Comparison of ENCODE assay signal across 10 mouse cellular contexts in genomic region chr11:32039656-32040055, GRCm38 (mm10). TPM values are rescaled to one million over a fixed set of nuclear protein-coding genes. Genes with fewer than 3 reads are reported as not detected.
A peak's percentile ranks its signal among the peaks of the same experiment; 100 is the strongest.
DNase-seq lines count a peak whose midpoint lies in the region; ATAC-seq and TF ChIP-seq lines count a peak whose summit lies in the region.
"Had no signal": no experiment of that assay in that cellular context is flagged by ENCODE, and none has a peak within 500 bp of the region (broad histone marks: within the 10 kb centered on the region; RNA-seq: fewer than 3 reads in every experiment).

No protein-coding gene starts in this region.

- TF ChIP-seq CTCF in CH12.LX (conservative IDR thresholded peaks at IDR 0.05 in 1 of 2, IDR thresholded peaks at IDR 0.05 in 1 of 2; ENCODE audit: low read depth in 2 of 2, low read length in 2 of 2), result no peak
- no peak for TF ChIP-seq CTCF in lung, adult 2 months (IDR thresholded peaks at IDR 0.05; ENCODE audit: insufficient read depth, low read length)

- 0 out of 2 replicates have a peak overlapping the region, but pooled peaks have one; percentile 16 for H3K27ac ChIP-seq in forebrain, embryonic 12.5 days
- H3K27ac ChIP-seq in forebrain, embryonic 10.5 days, result no peak overlapping the region
- no peak overlapping the region for H3K27ac ChIP-seq in CH12.LX (ENCODE audit: insufficient read depth, low read depth)
- peak overlapping the region; percentile 72 for H3K27ac ChIP-seq in neural tube, embryonic 15.5 days (replicated peaks)

- dilution Hi-C loops in CH12.LX (cut with MboI; ENCODE audit: extremely low pct_ligation_motif_present, extremely low pct_unique_long_range_greater_than_20kb, low sequenced_read_pairs), result no loop called here

- DNase-seq in forebrain, embryonic 10.5 days (ENCODE audit: extremely low spot score, low spot score), result no peak
- peak; percentile 61 for DNase-seq in CH12.LX (ENCODE audit: extremely low read depth)
- DNase-seq in induced T-regulatory cell, adult 2 months (ENCODE audit: low read depth), result peak; percentile 78
- DNase-seq in urinary bladder, postnatal 4 days (ENCODE audit: low spot score in 2 of 2), result no peak
- no peak for DNase-seq in cerebellum, adult 11-12 months
- no peak for DNase-seq in lung, adult 2 months
- DNase-seq: kidney, adult 18-20 months; liver, postnatal 0 days had no signal

- H3K27me3 ChIP-seq in forebrain, embryonic 12.5 days, result no peaks in the 10 kb centered on the region
- no peaks in the 10 kb centered on the region for H3K27me3 ChIP-seq in forebrain, embryonic 10.5 days (ENCODE audit: poor library complexity, severe bottlenecking)
- H3K27me3 ChIP-seq in CH12.LX (replicated peaks), result no peaks in the 10 kb centered on the region
- H3K27me3 ChIP-seq in neural tube, embryonic 15.5 days (replicated peaks), result no peaks in the 10 kb centered on the region

- peaks cover 5% of the 10 kb centered on the region; the same call in 1 of the 2 replicates for H3K36me3 ChIP-seq in forebrain, embryonic 12.5 days (replicated peaks)
- no peaks in the 10 kb centered on the region for H3K36me3 ChIP-seq in forebrain, embryonic 10.5 days (replicated peaks)
- H3K36me3 ChIP-seq in CH12.LX (replicated peaks in 1 of 2; ENCODE audit: control insufficient read depth in 1 of 2, insufficient read depth in 1 of 2, low read length in 1 of 2), result no peaks in the 10 kb centered on the region
- H3K36me3 ChIP-seq in neural tube, embryonic 15.5 days, result 0 out of 2 replicates have a peak, but pooled peaks cover 2% of the 10 kb centered on the region

- no peaks in the 10 kb centered on the region for H3K79me2 ChIP-seq in CH12.LX (replicated peaks; ENCODE audit: control insufficient read depth, extremely low read depth, insufficient read depth, poor library complexity, severe bottlenecking)

- no peaks in the 10 kb centered on the region for H3K9me3 ChIP-seq in forebrain, embryonic 12.5 days
- no peaks in the 10 kb centered on the region for H3K9me3 ChIP-seq in forebrain, embryonic 10.5 days
- H3K9me3 ChIP-seq in CH12.LX (replicated peaks; ENCODE audit: low read length), result no peaks in the 10 kb centered on the region
- H3K9me3 ChIP-seq in neural tube, embryonic 15.5 days (replicated peaks), result no peaks in the 10 kb centered on the region

- TF ChIP-seq EP300 in CH12.LX (IDR thresholded peaks at IDR 0.05; ENCODE audit: low read length), result no peak

- no peak for ATAC-seq in forebrain, embryonic 12.5 days (ENCODE audit: low FRiP score)
- ATAC-seq in neural tube, embryonic 15.5 days (ENCODE audit: low FRiP score), result peak; percentile 1; the same call in 1 of the 2 replicates
- ATAC-seq: liver, postnatal 0 days had no signal

- no peak for TF ChIP-seq RAD21 in CH12.LX (IDR thresholded peaks at IDR 0.05; ENCODE audit: low read depth, low read length)

- WGBS in forebrain, embryonic 12.5 days, result 74% methylated on average over 4 of the region's 4 CpGs
- 80% methylated on average over 4 of the region's 4 CpGs for WGBS in forebrain, embryonic 10.5 days
- 53% methylated on average over 4 of the region's 4 CpGs for WGBS in neural tube, embryonic 15.5 days
- WGBS in lung, adult 2 months, result 47% methylated on average over 4 of the region's 4 CpGs

- H3K9ac ChIP-seq in forebrain, embryonic 12.5 days, result no peak overlapping the region
- no peak overlapping the region for H3K9ac ChIP-seq in CH12.LX (ENCODE audit: insufficient read depth, low read depth)
- no peak overlapping the region for H3K9ac ChIP-seq in neural tube, embryonic 15.5 days (replicated peaks)
- H3K9ac ChIP-seq: liver, postnatal 0 days had no signal

- peak; percentile 38; the same call in 1 of the 2 replicates for TF ChIP-seq POLR2A in CH12.LX (IDR thresholded peaks at IDR 0.05; ENCODE audit: low read depth, low read length)
- no peak for TF ChIP-seq POLR2A in lung, adult 2 months (IDR thresholded peaks at IDR 0.05; ENCODE audit: borderline replicate concordance, extremely low read depth, low read depth, low read length)

- in situ Hi-C loops in CH12.LX (cut with MboI; ENCODE audit: low pct_ligation_motif_present, low pct_unique_long_range_greater_than_20kb, low sequenced_read_pairs), result no loop called here

- peaks cover 13% of the 10 kb centered on the region for H3K4me1 ChIP-seq in forebrain, embryonic 12.5 days
- no peaks in the 10 kb centered on the region for H3K4me1 ChIP-seq in forebrain, embryonic 10.5 days
- H3K4me1 ChIP-seq in CH12.LX (ENCODE audit: control insufficient read depth in 1 of 2, insufficient read depth in 2 of 2), result peaks cover 9 to 38% of the 10 kb centered on the region in 2 experiments
- peaks cover 50% of the 10 kb centered on the region for H3K4me1 ChIP-seq in neural tube, embryonic 15.5 days
- H3K4me1 ChIP-seq in lung, adult 2 months (ENCODE audit: control insufficient read depth, insufficient read depth, low read length), result no peaks in the 10 kb centered on the region

- H3K4me2 ChIP-seq in forebrain, embryonic 12.5 days, result no peak overlapping the region
- no peak overlapping the region for H3K4me2 ChIP-seq in CH12.LX (ENCODE audit: insufficient read depth, low read depth, poor library complexity, severe bottlenecking)
- H3K4me2 ChIP-seq in neural tube, embryonic 15.5 days, result no peak overlapping the region

- H3K4me3 ChIP-seq in forebrain, embryonic 12.5 days (replicated peaks), result no peak overlapping the region
- H3K4me3 ChIP-seq in forebrain, embryonic 10.5 days, result no peak overlapping the region
- peak overlapping the region; percentile 17 to 35 (median 23) for H3K4me3 ChIP-seq in CH12.LX (replicated peaks in 1 of 3; ENCODE audit: low read depth in 2 of 3, low read length in 2 of 3, poor library complexity in 1 of 3)
- H3K4me3 ChIP-seq in neural tube, embryonic 15.5 days (replicated peaks), result no peak overlapping the region
- no peak overlapping the region for H3K4me3 ChIP-seq in lung, adult 2 months (replicated peaks; ENCODE audit: extremely low read depth, low read depth, low read length)

TF ChIP-seq in CH12.LX, 34 proteins besides CTCF, POLR2A, EP300 and RAD21:
- TF ChIP-seq ELF1 (IDR thresholded peaks at IDR 0.05; ENCODE audit: low read depth, low read length) (peak; percentile 65), NRF1 (IDR thresholded peaks at IDR 0.05; ENCODE audit: low read depth, low read length) (no peak)
TF ChIP-seq in CH12.LX: peak in this region for 1.

RNA-seq across cellular contexts. Expression of gene Nsg2, which starts 39.4 kb away (rescaled TPM):
- 185 and 202 TPM in 2 replicates for polyA plus RNA-seq in forebrain, embryonic 12.5 days (2016; fragmentation: Nextera tagmentation; extraction: Ambion mirVana)
- 9.8 and 16.1 TPM in 2 replicates for polyA plus RNA-seq in forebrain, embryonic 10.5 days (2016; fragmentation: Nextera tagmentation; extraction: Ambion mirVana)
- total RNA-seq in CH12.LX (2012; rRNA removed), result 1.4 and 2.8 TPM in 2 replicates
- 7.3 and 7.5 TPM in 2 replicates for total RNA-seq in CH12.LX (2014; rRNA removed)
- 7.4 and 7.6 TPM in 2 replicates for polyA plus RNA-seq in CH12.LX (2012; ENCODE audit: insufficient read length, low read depth)
- 394 and 482 TPM in 2 replicates for polyA plus RNA-seq in neural tube, embryonic 15.5 days (2015; fragmentation: Nextera tagmentation; extraction: Ambion mirVana)
- 1.2 and 1.7 TPM in 2 replicates for polyA plus RNA-seq in lung, adult 2 months (2012; rRNA removed)
- polyA plus RNA-seq: liver, postnatal 0 days had no signal

Comparison
In these comparisons a context has a peak if more than half of its experiments do, and no peak if none do; other contexts are left out.
1. H3K27ac ChIP-seq: peak in forebrain, embryonic 12.5 days (single experiment) and neural tube, embryonic 15.5 days (single experiment); none in forebrain, embryonic 10.5 days (single experiment) and CH12.LX (single experiment).
2. RNA of gene Nsg2, which starts 39.4 kb away (polyA plus RNA-seq): 394 to 482 TPM in neural tube, embryonic 15.5 days and 185 to 202 TPM in forebrain, embryonic 12.5 days; 9.8 to 16.1 TPM in forebrain, embryonic 10.5 days, 7.4 to 7.6 TPM in CH12.LX and 1.2 to 1.7 TPM in lung, adult 2 months; every median in the first group is over 10 times any median in the second.
3. H3K4me3 ChIP-seq: peak in CH12.LX (3 of 3); none in forebrain, embryonic 12.5 days (single experiment), forebrain, embryonic 10.5 days (single experiment), neural tube, embryonic 15.5 days (single experiment) and lung, adult 2 months (single experiment).
4. DNase-seq: peak in CH12.LX (single experiment) and induced T-regulatory cell, adult 2 months (single experiment); none in forebrain, embryonic 10.5 days (single experiment), urinary bladder, postnatal 4 days (0 of 2), cerebellum, adult 11-12 months (single experiment) and lung, adult 2 months (single experiment).